Mouse (Mus musculus): Measurements from ENCODE around the gene Upk3a. TPM values are rescaled to one million over a fixed set of nuclear protein-coding genes. Genes with fewer than 3 reads are reported as not detected.

Upk3a gene
- polyA plus RNA-seq, 1 experiment from 2014 or later, result not detected

DNA sequence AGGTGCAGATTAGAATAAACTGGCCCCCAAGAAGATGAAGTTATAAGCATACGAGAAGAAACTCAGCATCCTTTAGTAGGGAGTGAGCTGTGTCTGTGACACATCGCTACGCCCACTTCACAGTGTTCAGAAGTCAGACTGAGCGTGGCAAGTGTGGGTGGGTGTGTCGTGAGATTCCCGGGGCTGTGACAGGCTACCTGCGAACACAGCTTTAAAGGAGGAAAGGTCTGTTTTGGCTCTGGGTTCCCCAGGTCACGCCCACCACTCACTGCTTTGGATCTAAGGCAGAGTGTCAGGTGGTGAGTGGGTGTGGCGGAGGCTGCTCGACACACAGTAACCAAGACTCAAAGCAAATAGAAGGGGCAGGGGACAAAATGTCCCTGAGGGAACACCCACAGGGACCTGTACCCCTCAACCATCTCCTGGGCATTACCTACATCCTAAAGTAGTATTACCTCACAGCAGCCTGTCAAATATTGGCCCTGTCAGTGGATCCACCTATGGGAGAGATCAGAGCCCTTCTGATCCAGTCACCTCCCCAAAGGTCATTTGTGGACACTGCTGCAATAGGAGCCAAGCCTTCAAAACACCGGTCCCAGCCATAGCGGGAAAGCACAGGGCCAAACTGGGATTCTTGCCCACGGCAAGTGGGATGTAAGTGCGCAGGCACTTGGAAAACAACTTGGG, 19.0 kb upstream of the Upk3a start:
- H3K9ac ChIP-seq (replicated peaks), result no peak overlapping the region
- no peak overlapping the region for H3K4me2 ChIP-seq (ENCODE audit: low read depth, low read length)
- H3K27me3 ChIP-seq (ENCODE audit: insufficient read depth, low read length), result no peaks in the 10 kb centered on the region
- no peak overlapping the region for H3K27ac ChIP-seq (ENCODE audit: low read depth)
- TF ChIP-seq CTCF (IDR thresholded peaks at IDR 0.05; ENCODE audit: low read depth) (no peak), EP300 (IDR thresholded peaks at IDR 0.05; ENCODE audit: low read depth) (peak; percentile 79)
- H3K36me3 ChIP-seq (replicated peaks; ENCODE audit: insufficient read depth, low read length), result no peaks in the 10 kb centered on the region
- H3K4me1 ChIP-seq (ENCODE audit: insufficient read depth), result peaks cover 6% of the 10 kb centered on the region
- WGBS (ENCODE audit: insufficient replicate concordance), result 66% methylated on average over 14 of the region's 14 CpGs
- H3K9me3 ChIP-seq (ENCODE audit: low read length), result no peaks in the 10 kb centered on the region
- H3K4me3 ChIP-seq (ENCODE audit: low read depth, low read length), result no peak overlapping the region
- ATAC-seq (peak; percentile 90), DNase-seq (peak; percentile 33)

- Histone ChIP-seq H3K27ac (ENCODE audit: low read depth) (no peak overlapping the region), H3K36me3 (replicated peaks; ENCODE audit: insufficient read depth, low read length) (no peaks in the 10 kb centered on the region), H3K4me2 (ENCODE audit: low read depth, low read length) (no peak overlapping the region), H3K27me3 (ENCODE audit: insufficient read depth, low read length) (no peaks in the 10 kb centered on the region), H3K9ac (replicated peaks) (no peak overlapping the region), H3K4me3 (ENCODE audit: low read depth, low read length) (no peak overlapping the region), H3K4me1 (ENCODE audit: insufficient read depth) (peaks cover 1% of the 10 kb centered on the region), H3K9me3 (ENCODE audit: low read length) (no peaks in the 10 kb centered on the region)
- no peak for DNase-seq
- ATAC-seq, result no peak
- 61% methylated on average over 7 of the region's 7 CpGs for WGBS (ENCODE audit: insufficient replicate concordance)
- no peak for TF ChIP-seq EP300 (IDR thresholded peaks at IDR 0.05; ENCODE audit: low read depth)
- no peak for TF ChIP-seq CTCF (IDR thresholded peaks at IDR 0.05; ENCODE audit: low read depth)
Observed at GRCm38 (mm10) chr15:84999911-85000310, 17.0 kb upstream of the Upk3a start.

DNA sequence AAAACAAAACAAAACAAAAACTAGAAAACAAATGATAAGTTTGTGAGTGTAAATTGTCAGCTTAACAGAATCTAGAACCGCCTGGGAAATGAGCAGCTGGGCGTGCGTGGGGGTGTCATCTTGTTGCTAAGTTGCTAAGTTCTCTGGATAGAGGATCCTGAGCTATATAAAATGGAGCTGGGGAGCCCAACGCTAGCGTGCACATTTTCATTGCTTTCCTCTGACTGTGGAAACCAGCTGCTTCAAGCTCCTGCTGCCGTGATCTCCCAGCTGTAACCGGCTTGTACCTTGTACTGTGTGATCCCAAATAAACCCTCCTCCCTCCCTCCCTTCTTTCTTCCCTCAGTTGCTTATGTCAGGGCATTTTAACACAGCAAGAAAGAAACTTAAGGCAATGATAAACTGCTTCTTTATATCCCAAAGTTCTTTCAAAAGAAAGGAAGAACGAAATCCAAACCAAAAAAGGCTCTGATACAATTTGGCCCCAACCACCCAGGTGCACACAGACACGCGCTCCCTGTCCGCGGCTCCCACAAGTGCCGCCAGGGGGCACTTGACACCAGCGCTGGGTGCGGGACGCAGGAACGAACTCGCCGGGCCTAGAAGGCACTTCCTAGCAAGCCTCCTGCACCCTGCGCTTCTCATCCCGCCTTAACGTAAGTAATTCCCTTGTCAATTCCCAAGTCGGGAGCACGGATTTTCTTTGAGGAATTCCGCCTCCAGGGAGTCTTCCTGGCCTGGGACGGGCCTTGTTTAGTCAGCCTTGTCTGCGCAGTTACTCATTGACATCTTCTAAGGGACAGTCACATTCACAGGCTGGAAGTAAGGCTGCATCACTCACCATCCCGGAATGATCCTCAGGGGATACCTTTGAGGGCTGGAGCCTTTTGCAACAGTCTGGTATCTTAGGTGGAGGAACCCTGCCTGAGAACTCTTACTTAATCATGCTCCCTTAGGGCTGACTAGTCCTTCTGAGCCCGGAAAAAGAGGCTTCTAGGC, 15.7 kb upstream of the Upk3a start:
- TF ChIP-seq CTCF (IDR thresholded peaks at IDR 0.05; ENCODE audit: low read depth) (peak; percentile 92), EP300 (IDR thresholded peaks at IDR 0.05; ENCODE audit: low read depth) (no peak)
- Histone ChIP-seq H3K4me2 (ENCODE audit: low read depth, low read length) (no peak overlapping the region), H3K36me3 (replicated peaks; ENCODE audit: insufficient read depth, low read length) (no peaks in the 10 kb centered on the region), H3K4me1 (ENCODE audit: insufficient read depth) (no peaks in the 10 kb centered on the region), H3K27me3 (ENCODE audit: insufficient read depth, low read length) (no peaks in the 10 kb centered on the region), H3K27ac (ENCODE audit: low read depth) (no peak overlapping the region), H3K4me3 (ENCODE audit: low read depth, low read length) (no peak overlapping the region), H3K9ac (replicated peaks) (no peak overlapping the region), H3K9me3 (ENCODE audit: low read length) (no peaks in the 10 kb centered on the region)
- DNase-seq (peak; percentile 84), ATAC-seq (peak; percentile 51)
- 17% methylated on average over 29 of the region's 29 CpGs for WGBS (ENCODE audit: insufficient replicate concordance)

DNA sequence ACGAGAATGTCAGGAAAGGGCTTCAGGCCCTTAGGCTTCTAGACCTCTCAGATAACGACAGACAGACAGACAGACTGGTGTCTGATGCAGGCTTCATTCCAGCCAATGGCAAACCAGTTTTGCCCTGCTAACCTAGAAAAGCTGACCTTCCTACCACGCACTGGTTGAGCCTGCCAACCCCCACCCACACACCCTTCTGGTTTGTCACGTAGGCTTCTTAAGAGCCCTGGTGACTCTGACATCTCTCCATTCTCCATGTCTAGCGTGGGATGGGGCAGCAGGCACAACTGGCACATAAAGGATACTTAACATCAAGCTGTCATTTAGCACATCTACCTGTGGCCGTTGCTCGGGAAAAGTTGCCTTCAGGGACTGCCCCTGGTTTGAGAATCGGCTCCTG, 7.3 kb upstream of the Upk3a start:
- 71% methylated on average over 8 of the region's 8 CpGs for WGBS (ENCODE audit: insufficient replicate concordance)
- ATAC-seq, result no peak
- no peak for DNase-seq
- H3K27me3 ChIP-seq (ENCODE audit: insufficient read depth, low read length), result no peaks in the 10 kb centered on the region
- TF ChIP-seq CTCF (IDR thresholded peaks at IDR 0.05; ENCODE audit: low read depth) (no peak), EP300 (IDR thresholded peaks at IDR 0.05; ENCODE audit: low read depth) (no peak)
- no peak overlapping the region for H3K9ac ChIP-seq (replicated peaks)
- no peaks in the 10 kb centered on the region for H3K36me3 ChIP-seq (replicated peaks; ENCODE audit: insufficient read depth, low read length)
- H3K4me3 ChIP-seq (ENCODE audit: low read depth, low read length), result no peak overlapping the region
- H3K4me2 ChIP-seq (ENCODE audit: low read depth, low read length), result no peak overlapping the region
- no peaks in the 10 kb centered on the region for H3K9me3 ChIP-seq (ENCODE audit: low read length)
- H3K4me1 ChIP-seq (ENCODE audit: insufficient read depth), result peaks cover 5% of the 10 kb centered on the region; the same call in 1 of the 2 replicates
- H3K27ac ChIP-seq (ENCODE audit: low read depth), result no peak overlapping the region

DNA sequence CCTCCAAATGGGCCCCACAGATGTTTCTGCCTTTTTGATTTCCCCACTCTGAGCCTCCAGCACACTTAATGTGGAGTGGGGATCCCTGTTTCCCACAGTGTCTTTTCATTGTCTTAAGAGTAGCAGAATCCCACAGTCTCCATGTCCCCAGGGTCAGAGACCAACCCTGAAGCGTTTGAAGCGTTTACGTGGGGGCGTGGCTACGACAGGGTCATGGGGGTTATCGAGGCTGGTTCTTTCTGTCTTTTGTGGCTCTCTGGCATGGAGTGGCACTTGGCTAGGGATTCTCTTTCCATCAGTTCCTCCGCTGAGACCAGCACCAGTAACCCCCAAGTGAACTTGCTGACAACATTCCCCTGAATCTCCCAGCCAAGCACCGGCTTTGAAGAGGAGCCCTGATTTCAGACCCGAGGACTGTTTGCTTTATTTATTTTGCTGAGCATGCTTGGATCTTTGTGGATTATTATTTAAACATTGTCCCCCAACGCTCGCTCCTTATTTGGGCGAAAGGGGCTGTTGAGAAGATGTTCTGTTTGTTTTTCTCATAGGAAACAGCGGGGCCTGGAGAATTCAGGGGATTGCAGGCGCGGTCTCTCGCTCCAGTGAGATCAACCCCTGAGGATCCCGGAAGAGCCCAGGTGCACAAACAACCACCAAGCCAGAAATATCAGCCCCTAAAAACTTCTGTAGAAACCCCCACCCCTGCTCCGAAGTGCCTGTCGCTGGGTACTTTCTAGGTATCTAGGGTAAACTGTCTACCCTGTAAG, 4.9 kb upstream of the Upk3a start:
- Histone ChIP-seq H3K27ac (ENCODE audit: low read depth) (no peak overlapping the region), H3K9me3 (ENCODE audit: low read length) (no peaks in the 10 kb centered on the region), H3K36me3 (replicated peaks; ENCODE audit: insufficient read depth, low read length) (no peaks in the 10 kb centered on the region), H3K27me3 (ENCODE audit: insufficient read depth, low read length) (peaks cover 10% of the 10 kb centered on the region), H3K4me3 (ENCODE audit: low read depth, low read length) (no peak overlapping the region), H3K4me1 (ENCODE audit: insufficient read depth) (peaks cover 5% of the 10 kb centered on the region; the same call in 1 of the 2 replicates), H3K4me2 (ENCODE audit: low read depth, low read length) (peak overlapping the region; percentile 44), H3K9ac (replicated peaks) (no peak overlapping the region)
- ATAC-seq (no peak), DNase-seq (no peak)
- no peak for TF ChIP-seq EP300 (IDR thresholded peaks at IDR 0.05; ENCODE audit: low read depth)
- TF ChIP-seq CTCF (IDR thresholded peaks at IDR 0.05; ENCODE audit: low read depth), result no peak
- WGBS (ENCODE audit: insufficient replicate concordance), result 32% methylated on average over 19 of the region's 19 CpGs

All from liver, postnatal 0 days (tissue).